Mouse (Mus musculus): Measurements from ENCODE around the gene Elf2.
"Not testable (repeated sequence)": the region's sequence is repeated elsewhere in the genome, so short reads cannot be mapped to it uniquely, and the experiment has no call there.

The Elf2 gene

GRCm38 (mm10) chr3:51230886-51231285 is 109.6 kb downstream of the Elf2 start:
- no peak for DNase-seq

GRCm38 (mm10) chr3:51230146-51230835 is 110.2 kb downstream of the Elf2 start:
- no peak for DNase-seq

GRCm38 (mm10) chr3:51229226-51229625 is 111.2 kb downstream of the Elf2 start:
- no peak for DNase-seq

DNA sequence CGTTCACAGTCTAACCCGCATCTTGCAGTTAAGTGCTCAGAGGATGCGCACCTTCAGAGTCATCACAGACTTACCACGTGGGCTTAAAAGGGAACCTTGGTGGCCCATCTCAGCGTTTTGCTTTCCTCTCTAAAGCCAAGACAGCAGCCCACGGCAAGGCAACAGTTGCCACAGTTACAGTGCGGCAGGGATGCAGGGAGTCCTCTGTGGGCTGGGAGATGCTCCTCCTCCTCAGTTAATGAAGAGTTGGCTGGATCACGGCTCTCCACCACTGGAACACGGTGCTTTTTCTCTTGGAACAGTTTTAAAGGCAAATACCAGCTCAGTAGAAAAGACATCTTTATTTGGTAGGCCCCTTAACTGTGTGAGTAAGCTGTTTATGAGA is 111.7 kb downstream of the Elf2 start:
- DNase-seq = no peak

DNA sequence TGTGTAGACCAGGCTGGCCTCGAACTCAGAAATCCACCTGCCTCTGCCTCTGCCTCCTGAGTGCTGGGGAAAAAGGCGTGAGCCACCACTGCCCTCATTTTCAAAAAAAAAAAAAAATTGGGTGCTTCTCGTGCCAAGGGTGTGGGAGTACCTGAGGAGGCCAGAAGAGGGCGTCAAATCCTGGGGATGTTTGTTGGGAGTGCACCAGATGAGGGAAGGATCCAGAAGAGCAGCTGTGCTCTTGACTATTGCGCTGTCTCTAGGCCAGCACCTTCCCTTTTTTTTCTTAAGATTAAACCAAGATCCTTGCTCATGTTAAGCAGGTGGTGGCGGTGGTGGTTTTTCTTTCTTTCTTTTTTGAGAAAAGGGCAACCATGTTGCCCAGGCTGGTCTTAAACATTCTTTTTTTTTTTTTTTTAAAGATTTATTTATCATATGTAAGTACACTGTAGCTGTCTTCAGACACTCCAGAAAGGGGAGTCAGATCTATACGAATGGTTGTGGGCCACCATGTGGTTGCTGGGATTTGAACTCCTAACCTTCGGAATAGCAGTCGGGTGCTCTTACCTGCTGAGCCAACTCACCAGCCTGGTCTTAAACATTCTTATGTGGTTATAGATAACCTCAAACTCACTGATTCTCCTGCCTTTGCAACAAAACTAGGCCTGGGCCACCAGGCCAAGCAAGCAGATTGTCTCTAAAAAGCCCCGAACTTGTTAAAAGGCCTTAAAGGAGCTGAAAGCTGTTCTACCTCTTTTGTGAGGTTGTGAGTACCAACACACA is 112.2 kb downstream of the Elf2 start:
- DNase-seq = peak; percentile 69

GRCm38 (mm10) chr3:51226601-51227000 is 113.9 kb downstream of the Elf2 start:
- DNase-seq = no peak

DNA sequence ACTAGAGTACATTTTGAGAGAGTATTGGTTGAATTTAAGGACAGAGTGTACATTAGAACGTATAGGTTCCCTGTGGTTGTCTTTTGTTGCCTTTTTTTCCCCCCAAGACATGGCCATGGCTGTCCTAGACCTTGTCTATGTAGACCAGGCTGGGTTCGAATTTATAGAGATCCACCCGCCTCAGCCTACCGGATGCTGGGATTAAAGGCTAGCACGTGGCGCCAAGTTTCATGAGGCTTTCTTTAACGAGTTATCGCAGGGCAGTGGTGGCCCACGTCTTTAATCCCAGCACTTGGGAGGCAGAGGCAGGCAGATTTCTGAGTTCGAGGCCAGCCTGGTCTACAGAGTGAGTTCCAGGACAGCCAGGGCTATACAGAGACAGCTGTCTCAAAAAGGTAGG is 114.5 kb downstream of the Elf2 start:
- DNase-seq = no peak

DNA sequence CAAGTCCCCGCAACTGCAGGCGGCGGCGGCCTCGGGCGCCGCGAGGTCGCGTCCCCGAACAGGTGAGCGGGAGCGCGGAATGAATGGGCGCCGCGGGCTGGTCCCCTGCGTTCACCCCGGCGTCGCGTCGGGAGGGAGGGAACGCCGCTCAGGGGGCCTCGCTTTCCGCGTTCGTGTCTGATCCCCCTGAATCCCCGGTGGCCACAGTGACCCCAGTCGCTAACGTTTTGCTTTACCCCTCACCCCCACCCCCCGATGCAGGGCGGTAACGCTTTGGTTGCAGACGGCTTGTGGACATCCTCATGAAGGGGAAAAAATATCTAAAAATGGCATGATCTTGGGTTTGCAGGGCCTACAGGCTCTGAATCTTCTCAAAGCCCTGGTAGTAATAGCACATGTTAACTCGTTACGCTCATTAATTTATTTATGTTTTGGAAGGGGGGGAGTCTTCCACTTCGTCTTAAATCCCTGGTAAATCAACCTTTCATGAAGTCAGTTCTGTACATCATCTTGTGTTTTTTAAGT is 115.2 kb downstream of the Elf2 start:
- DNase-seq = no peak

DNA sequence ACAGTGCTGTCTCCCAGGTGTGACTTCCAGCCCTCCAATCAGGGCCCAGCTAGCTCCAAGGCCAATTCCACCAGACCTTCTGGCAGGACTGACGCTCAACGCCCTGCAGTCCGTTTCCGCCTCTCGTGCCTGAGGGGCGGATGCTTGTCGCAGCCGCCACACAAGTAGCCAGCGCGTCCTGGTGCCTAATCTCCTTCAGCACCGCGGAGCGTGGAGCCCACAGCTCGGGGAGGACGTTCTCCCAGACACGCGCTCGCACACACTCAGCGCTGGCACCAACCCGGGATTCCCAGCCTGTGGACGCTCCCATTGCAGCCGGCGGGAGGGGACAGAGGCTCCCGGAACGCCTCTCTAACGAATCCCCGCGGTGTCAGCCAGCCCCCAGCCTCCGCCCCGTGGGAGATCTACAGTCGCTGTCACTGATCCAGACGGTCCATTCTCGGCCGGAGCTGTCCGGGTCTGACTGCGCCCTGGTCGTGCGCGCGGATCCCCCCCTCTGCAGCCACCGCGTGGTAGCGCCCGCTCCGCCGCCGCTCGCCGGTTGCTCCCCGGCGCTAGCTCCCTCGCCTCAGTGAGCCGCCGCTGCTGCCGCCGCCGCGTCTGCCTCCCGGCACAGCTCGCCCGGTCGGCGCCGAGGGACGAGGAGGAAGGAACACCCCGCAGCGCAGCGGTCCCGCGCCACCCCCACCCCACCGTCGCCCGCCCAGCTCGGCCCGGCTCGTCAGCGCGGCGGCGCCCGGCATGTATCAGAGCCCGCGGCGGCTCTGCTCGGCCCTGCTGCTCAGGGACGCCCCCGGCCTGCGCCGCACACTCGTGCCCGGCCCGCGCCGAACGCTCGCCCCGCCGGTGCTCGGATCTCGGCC is 115.9 kb downstream of the Elf2 start, which contains the start of gene Noct:
Gene Noct, plus strand, starts transcription at position 85 of the 863 bp plus-strand sequence.
- DNase-seq = peak; percentile 93

DNA sequence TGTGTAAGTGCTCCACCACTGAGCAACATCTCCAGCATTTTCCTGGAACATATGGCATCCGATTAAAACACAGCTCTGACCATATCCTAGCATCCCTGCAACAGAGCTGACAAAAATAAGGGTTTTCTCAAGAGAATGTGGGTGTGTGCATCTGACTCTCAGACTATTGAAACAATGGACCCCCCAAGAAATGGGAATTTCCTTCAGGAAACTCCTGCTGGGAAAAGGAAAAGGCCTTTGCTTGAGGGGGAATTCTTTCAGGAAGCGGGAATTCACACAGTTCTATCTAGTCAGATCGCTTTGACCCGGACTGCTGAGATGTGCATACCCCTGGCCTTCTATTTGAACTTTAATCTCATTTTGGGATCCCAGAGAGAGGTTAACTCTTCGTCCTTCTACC is 116.9 kb downstream of the Elf2 start:
- no peak for DNase-seq

GRCm38 (mm10) chr3:51222834-51223460 is 117.5 kb downstream of the Elf2 start:
- no peak for DNase-seq

DNA sequence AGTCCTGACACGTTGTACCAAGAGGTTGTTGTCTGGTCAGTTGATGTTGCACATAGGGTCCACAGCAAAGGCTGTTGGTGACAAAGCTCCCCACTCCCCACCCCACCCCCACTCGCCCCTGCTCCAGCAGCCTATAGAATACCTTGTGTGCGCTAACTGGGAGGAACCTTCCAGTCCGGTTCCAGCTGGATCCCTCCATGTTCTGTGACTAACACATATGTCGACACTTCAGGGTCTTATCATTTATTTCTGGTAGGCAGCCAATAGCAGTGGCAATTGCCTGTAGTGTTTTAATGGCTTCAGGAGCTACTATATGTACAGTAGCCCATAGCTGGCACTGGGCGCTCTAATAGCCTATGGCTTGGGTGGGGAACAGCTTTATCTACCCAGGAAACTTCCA is 118.2 kb downstream of the Elf2 start:
- no peak for DNase-seq

- no peak for DNase-seq
Observed at GRCm38 (mm10) chr3:51221847-51222246, 118.6 kb downstream of the Elf2 start.

GRCm38 (mm10) chr3:51220846-51221245 is 119.6 kb downstream of the Elf2 start:
- DNase-seq = no peak

DNA sequence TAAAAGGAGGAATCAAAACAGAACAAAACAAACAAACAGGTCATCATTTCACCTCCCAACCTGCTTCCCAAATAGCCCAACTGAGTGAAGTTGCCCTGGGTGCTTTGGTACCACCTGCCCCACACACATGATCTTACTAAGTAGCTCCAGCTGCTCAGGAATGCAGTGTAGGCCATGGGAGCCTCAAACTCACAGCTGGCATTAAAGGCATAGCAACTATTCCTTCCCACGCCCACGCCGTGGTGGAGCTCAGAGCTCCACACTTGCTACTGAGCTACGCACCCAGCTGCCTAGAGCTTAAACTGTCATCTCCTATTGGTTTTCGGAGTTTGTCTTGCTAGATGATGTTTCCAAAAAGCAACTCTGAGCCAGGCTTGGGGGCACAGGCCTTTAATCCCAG is 121.2 kb downstream of the Elf2 start:
- no peak for DNase-seq

DNA sequence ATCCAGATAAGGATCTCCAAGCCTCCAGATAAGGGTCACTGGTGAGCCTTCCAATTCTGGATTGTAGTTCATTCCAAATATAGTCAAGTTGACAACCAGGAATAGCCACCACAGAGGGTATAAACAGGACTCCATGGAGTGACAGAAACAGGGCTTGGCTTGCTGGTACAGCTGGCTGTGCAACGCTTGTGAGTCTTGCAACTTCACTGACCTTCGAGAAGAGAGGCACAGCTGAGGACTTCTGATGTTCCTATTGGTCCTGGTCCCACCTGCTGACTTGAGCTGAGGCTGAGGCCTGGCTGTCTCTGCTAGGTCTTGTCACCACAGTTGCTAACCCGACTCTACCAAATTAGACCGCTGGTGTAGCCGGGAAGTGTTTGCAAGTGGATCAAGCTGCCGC is 122.1 kb downstream of the Elf2 start:
- DNase-seq = not testable (repeated sequence)

DNA sequence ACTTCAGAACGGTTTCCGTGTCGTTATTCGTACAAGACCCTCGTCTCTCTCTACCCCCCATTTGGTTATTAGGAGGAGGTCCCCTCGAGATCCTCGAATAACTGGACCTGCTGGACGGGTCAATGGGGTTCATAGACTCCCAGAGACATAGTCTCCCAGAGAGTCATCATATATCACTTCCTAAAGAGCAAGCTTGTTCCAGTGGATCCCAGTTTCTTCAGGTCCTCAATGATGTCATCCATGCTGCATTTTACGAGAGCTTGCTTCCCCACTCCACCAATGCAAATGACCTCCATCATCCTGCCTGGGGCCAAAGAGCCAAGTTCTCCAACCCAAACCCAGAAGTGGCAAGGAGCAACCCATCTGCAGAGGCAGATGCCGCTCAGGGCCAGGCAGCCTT is 124.1 kb downstream of the Elf2 start:
- not testable (repeated sequence) for DNase-seq

- DNase-seq = no peak
Observed at GRCm38 (mm10) chr3:51215681-51216080, 124.8 kb downstream of the Elf2 start.

DNA sequence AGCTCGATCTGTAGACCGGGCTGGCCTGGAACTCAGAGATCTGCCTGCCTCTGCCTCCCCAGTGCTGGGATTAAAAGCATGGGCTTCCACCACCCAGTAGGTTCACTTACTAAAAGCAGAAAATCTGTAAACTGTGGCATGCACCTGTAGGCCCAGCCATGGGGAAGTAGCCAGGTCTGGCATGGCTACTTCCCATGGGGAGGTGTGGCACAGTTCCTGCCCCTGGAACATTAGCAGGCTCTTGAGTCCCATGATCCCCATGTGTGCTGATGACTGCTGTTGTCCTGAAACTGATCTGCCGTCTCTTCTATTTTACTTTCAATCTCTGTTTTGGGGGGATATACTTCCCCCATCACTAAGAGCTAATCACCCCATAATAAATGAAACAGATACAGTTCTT is 127.4 kb downstream of the Elf2 start:
- DNase-seq = no peak

- no peak for DNase-seq
Observed at GRCm38 (mm10) chr3:51210485-51210884, 130.0 kb downstream of the Elf2 start.

DNA sequence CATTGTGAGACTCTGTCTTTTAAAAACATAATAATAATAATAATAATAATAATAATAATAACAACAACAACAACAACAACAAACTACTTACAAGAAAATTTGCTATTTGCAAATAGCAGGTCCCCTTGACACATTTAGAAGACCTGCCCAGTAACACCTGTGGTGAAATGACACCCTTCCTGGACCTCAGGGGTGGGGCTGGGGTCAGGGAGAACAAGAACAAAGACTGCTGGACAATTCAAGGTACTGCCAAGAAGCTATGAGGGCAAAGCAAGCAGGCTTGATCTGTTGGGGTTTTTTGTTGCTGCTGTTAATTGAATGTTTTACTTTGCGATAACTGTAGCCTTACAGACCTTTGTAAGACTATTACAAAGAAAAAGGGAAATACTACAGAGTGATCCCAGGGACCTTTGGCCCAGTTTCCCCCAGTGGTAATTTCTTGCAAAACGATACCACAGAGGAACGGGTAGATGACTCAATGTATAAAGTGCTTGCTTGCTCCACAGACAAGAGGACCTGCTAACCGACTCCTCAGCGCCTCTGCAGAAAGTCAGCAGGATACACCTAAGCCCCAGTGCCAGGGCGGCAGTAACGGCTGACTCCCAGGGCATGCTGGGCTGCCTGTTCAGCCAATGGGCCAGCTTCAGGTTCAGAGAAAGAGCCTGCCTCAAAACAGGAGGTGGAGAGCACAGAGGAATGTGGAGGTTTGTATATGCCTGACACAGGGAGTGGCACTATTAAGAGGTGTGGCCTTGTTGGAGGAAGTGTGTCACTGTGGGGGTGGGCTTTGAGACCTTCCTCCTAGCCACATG is 130.8 kb downstream of the Elf2 start:
- no peak for DNase-seq

DNA sequence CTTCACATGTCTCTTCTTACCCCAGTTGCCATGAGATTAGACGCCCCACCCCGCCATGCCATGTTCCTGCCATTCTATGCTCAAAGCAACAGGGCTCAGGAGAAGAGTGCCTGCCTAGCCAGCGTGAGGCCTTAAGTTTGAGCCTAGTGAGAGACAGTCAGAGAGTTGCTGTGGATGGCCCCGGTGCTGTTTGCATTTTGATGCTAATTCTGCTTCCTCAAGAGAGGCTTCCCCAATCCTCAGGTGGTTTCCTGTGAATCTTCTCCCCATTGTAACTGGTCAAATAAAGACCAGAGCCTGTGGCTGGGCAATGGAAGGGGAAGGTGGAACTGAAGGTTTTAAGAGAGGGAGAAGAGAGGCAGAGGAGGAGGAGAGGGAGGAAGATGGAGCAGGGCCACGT is 131.8 kb downstream of the Elf2 start:
- no peak for DNase-seq
